Mouse (Mus musculus): ENCODE measurements around the gene Pcgf2.

Pcgf2 gene

DNA sequence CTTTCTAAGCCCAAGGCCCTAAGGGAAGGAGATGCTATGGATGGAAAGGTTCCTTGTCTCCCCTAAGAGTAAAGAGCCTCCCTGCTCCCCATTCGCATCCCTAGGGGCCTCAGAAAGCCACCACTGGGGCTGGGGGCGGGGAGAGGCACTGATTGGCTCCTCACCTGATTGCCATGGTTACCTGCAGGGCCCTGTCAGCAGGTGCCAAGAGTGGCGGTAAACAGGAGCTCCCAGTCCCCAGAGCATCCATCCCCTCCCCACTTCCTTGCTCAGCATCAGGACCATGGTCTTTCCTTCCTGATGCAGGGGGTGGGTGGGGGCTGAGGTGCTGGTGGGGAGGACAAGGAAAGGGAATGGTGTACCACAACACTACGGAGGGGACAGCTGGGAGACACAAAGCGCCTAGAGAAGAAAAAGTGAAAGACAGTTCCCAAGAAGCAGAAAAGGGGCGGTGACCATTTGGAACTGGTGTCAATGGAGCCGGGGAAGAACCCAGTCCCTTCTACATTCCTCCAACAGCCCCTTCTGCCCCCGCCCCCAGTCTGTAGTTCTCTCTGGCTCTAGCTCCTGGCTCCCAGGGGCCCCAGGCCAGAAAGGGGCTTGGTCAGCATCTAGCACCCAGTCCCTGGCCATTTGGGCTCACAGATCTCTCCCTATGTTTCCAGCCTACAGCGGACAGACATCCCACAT is 4.4 kb downstream of the Pcgf2 start:
- no peak for DNase-seq

DNA sequence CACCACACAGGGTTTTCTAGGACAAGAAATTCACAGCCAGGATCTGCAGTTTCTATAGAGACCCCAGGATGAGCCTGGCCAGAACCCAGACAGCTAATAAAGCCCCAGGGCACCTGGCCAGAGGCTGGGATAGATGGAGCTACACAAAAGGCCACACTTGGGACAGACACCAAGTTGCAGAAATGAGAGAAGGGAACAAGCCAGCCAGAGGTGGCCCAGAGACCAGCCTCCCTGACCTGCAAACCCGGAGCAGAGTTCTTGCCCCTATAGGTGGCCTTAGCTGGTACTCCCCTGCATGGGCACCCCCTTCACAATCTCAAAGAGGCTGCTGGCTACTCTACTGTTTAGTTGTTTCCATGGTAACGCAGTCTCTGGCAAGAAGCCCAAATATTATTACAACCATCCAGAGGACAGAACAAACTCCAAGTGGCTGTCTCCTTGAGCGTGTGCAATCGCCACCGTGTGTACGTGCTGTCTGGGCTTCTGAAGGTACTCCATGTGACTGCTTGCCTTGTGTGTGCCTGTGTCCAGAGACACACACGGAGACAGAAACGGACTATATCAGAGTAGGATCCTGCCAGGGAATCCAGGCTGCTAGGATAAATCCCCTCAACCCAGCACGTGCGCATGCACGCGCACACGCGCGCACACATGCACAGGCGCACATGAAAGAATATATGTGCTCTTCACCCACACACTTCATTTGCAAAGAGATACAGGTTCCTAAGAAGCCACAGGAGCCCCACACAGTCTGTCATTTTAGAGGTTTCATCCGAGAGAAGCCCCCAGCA is 5.2 kb downstream of the Pcgf2 start:
- no peak for DNase-seq

DNA sequence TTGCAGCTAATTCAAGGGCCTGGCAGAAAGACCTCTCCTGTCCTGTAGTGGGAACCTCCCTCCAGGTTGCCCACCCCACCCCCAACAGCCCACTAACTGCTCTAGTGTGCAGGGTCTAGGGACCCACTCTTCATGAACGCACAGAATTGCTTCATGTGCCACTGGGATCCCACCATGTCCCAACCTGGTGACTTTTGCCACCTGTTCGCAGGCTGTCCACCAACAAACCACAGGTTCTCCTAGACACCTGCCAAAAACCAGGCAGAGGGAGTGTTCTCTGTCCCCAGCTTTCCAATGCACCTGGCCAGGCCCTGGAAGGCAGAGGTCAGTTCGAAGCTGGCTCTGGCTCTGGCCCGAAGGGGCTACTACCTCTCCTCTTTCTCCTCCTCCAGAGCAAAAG is 5.9 kb downstream of the Pcgf2 start:
- DNase-seq = no peak

DNA sequence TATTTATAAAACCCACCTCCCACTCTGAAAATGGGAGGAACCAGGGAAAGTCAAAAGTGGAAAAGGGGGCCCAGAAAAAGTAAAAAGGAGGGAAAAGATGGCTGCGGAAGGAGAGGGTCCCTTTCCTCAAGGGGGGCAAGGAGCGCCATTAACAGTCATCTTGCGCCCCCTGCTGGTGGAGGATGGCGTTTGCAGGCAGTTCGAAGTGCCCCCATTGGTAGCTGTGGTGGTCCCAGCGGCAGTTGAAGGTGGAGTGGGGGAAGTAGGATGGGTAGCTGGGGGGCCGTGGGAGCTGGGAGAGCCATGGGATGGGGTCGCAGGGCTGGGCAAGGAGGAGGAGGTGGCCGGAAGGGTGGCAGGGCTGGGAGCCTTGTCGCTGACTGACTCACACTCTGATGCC is 10.4 kb downstream of the Pcgf2 start:
- DNase-seq = peak; percentile 44 to 59

DNA sequence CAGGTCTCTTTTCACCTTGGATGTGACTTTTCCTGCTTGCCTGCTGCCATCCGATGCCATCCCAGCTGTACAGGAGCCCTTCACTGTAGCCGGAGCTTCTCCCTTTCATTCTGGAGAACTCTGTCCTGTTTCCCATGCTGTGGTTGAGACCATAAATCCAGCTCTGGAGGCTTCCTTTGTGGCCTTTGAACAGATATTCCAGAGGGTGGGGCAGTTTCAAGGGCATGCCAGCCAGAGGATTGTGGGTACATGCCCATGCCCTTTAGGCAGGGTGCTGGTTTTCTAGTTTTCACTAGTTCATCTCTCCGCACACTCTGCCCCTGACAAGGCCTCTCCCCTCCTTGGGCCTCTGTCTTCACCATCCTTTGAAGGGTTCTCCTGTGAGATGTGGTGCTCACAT is 13.2 kb downstream of the Pcgf2 start:
- no peak for DNase-seq

DNA sequence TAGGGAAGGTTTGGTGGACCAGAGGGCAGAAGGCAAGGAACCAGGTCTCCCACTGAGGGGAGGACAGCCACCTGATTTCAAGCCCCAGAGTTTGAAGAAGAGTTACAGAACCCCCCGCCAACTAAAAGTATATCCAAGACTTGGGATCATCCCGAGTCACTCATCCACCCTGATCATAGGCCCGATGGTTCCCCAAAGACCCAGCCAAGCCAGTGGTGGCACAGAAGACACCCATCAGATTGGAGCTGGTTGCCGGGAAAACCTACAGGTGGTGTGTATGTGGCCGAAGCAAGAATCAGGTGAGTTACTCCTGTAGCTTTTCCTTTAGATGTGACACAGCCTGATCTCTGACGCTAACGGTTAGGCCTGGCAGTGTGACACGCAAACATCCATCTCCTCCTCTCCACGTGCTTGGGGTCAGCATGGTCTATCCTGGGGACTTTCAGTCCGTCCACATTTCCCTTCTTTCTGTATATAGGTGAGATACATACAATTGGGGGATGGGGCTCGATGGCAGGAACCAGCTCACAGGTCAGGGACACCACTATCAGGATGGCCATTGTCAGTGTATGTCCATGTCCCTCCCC is 13.9 kb downstream of the Pcgf2 start:
- no peak for DNase-seq

DNA sequence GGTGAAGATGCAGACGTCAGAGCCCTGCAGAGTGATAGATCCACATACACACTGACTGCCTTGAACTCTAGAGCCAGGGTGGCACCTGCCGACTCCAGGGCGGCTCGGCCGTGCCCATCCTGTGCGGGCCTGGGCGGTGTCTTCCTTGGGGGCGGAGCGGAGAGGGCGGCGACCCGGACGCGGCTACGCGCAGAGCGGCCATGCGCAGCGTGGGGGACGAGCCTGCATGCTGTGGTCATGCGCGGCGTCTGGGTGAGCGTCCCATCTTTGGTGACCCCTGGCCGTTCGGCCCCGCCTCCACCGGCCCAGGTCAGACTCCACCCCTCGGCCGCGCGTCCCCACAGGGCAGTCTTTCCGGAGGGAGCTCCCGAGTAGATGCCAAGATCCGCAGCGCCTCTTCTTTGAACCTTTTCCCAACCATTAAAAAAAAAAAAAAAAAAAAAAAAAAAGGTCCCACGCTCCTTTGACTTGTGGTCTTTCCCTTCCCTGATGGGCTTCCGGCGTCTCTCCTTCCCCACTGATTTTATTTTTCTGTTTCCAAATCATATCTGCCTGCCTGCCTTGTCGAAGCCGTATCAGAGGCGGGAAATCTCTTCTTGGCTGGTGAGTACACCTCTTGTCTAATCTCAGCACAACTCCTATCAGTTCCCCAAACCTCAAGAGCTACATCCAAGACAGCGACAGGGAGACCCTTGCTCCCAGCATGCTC is 14.5 kb downstream of the Pcgf2 start, which contains the start of gene Cisd3:
Cisd3 (plus strand) TSS at position 214 of the 709 bp plus-strand sequence.
- DNase-seq = peak; percentile 77 to 80

DNA sequence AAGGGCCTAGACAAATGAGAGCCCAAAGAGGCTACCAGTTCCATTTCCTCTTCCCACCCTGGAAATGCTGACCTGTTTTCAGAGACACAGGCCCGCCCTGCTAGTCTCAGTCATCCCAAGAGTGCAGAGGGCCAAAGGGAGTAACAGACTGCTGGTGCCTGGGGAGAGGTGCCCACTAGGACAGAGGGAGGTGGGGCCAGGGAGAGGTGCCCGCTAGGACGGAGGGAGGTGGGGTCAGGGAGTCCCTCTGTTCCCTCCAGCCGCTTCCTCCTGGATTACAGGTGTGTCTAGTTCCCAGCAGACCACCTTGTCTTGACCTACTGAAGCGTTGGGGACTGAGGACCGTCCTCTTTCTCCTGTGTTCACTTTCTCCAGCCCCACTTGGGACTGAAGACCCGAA is 15.5 kb downstream of the Pcgf2 start:
- DNase-seq = no peak

DNA sequence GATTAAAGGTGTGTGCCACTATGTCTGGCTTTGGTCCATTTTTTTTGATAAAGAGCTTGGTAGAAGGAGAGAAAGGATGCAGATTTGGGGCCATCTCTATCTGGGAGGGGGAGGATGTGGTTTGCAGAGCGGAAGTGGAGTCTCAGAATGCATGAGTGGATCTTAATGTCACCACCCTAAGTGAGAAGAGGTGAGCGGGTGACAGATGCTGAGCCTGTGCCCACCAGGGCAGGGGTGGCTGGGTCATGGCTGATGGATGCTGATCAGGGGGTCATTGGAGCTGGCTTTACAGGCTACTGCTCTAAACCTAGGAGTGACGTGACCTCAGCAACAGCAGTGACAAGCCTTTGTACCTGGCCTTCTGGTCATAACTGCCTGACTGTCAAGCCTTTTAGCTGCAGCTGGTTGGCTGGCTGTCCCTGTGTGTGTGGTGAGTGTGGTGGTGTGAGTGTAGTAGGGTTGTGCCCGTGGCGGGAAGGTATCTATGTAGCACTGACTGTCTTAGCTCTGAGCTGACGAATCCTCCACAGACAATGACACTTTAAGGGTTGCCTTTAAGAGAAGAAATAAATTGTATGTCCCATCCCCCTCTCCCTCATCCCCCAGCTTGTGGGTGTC is 16.1 kb downstream of the Pcgf2 start:
- DNase-seq = peak; percentile 30 to 64

DNA sequence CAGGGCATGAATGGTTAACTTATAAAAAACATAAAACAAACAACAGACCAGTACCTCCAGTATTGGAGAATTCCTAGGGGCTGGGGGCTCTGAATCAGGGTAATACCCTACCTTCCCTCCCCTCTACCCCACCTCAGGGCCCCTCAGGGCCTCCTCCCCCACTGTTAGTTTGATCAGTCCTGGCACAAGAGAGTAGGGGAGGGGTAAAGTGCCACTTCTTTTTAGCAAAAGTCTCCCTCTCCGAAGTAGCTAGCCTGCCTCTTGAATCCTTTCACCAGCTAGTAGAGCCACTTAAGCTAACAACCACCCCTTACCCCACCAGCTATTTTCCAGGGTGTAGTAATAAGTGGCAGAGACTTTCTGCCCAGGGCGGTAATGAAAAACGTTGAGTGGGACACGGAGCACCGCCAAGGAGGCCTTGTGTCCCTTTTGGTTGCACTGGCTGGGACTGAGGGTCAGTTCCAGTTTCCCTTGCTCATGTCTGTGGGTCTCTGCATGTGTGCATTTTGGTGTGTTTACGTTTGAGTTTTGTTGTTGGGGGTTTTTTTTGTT is 17.7 kb downstream of the Pcgf2 start:
- no peak for DNase-seq

DNA sequence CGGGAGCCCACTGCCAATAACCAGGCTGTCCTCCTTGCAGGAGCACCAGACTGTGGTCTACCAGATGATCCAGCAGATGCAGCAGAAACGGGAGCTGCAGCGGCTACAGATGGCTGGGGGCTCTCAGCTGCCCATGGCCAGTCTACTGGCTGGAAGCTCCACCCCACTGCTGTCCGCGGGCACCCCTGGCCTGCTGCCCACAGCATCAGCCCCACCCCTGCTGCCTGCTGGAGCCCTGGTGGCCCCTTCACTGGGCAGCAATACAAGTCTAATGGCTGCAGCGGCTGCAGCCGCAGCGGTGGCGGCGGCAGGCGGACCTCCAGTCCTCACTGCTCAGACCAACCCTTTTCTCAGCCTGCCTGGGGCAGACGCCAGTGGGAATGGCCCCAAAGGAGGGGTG is 19.9 kb downstream of the Pcgf2 start:
- DNase-seq = no peak

DNA sequence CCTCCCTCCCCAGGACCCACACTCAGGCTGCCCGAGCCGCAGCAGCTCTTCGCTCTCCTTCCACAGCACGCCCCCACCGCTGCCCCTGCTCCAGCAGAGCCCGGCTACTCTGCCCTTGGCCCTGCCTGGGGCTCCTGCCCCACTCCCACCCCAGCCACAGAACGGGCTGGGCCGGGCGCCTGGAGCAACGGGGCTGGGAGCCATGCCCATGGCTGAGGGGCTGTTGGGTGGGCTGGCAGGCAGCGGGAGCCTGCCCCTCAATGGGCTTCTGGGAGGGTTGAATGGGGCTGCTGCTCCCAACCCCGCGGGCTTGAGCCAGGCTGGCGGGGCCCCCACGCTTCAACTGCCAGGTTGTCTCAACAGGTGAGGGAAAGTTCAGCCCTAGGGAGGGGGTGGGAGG is 22.0 kb downstream of the Pcgf2 start:
- DNase-seq = no peak

DNA sequence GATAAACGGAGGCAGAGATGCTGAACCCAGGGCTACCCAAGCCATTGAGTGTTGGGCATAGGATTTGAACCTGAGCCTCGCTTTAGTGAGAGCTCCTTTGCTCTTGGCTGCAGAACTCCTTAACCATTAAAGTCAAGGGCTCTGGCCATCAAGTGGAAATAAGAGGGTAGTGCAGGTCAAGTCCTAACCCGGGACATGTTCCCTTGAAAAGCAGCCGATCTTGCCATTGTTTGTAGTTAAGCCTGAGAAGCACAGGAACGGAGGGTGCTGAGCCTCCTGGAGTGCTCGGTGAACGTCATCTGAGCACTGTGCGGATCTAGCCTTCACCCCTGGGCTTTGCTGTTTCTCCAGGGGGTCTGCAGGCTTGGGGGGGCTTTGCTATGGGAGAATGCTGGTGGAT is 22.5 kb downstream of the Pcgf2 start:
- DNase-seq = no peak

DNA sequence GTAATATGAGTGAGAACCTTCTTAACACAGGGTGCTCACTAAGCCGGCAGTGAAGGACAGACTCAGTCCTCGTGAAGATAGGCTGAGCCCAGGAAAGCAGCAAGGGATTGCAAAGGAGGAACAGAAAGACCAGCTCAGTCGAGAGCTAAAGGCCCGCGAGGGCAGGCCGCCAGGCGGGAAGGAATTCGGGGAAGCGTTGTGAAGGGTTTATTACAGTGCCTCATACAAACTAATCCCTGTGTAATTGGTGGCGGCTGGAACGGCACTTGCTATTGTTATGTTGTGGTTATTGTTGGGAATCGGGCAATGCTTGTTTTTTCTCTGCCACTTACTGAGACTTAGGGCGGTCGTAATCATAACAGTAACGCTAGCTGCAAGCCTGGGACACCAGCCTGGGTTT is 22.9 kb downstream of the Pcgf2 start:
- DNase-seq = no peak

DNA sequence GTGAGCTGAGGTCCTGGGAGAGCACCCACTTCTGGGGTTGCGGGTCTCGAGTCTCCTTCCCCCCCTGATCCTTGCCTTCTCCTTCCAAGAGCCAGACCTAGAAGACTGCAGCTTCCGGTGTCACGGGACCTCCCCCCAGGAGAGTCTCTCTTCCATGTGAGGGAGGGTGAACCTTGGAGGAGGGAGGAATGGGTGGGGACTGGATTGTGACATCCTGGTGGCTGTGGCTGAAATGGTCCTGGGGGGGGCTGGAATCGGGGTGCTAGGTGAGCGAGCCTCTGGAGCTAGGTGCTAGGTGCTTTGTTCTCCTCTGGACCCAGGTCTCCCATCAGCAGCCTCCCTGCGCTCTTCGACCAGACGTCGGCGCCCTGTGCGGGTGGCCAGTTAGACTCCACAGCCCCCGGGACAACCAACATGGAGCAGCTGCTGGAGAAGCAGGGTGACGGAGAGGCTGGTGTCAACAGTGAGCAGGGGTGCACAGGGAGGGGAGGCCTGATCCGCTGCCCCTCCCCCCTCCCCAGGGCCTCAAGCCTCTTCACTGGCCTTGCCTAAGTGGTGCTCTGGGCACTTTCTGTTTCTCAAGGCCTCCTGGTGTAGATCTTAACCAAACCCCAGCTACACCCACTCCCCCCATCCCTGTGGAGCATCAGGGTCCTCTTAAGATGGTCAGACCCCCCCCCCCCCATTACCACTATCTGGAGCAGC is 24.1 kb downstream of the Pcgf2 start:
- no peak for DNase-seq

DNA sequence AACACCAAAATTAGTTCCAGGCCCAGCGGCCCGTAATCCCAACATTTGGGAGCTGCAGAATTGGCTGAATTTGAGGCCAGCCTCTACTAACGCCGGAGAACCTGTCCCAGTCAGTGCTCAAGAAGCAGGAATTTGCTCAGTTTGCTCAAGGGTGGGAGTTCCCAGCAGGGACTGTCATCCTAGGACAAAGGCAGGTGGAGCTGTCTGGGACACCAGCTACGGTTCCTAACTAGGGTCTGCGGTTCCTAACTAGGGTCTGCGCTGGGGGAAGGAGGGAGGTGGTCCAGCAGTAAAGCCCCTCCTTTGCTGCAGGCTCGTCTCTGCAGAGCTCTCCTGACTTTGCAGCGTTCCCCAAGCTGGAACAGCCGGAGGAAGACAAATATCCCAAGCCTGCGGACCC is 27.1 kb downstream of the Pcgf2 start:
- no peak for DNase-seq

DNA sequence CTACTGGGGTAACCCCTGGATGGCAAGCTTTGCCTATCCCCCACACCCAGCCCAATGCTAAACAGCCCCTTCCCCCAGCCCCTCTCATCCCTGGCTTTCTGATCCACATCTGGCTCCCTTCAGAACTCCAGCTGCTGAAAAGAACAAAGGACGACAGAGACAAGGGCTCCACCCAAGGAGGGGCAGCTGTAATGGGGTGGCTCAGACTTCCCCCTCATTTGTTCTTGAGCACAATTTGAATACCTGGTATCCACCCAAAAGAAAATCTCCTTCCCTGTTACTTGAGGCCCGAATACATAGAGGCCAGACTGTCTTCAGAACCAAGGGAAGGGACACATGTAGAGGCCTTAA is 29.1 kb downstream of the Pcgf2 start:
- DNase-seq = no peak

DNA sequence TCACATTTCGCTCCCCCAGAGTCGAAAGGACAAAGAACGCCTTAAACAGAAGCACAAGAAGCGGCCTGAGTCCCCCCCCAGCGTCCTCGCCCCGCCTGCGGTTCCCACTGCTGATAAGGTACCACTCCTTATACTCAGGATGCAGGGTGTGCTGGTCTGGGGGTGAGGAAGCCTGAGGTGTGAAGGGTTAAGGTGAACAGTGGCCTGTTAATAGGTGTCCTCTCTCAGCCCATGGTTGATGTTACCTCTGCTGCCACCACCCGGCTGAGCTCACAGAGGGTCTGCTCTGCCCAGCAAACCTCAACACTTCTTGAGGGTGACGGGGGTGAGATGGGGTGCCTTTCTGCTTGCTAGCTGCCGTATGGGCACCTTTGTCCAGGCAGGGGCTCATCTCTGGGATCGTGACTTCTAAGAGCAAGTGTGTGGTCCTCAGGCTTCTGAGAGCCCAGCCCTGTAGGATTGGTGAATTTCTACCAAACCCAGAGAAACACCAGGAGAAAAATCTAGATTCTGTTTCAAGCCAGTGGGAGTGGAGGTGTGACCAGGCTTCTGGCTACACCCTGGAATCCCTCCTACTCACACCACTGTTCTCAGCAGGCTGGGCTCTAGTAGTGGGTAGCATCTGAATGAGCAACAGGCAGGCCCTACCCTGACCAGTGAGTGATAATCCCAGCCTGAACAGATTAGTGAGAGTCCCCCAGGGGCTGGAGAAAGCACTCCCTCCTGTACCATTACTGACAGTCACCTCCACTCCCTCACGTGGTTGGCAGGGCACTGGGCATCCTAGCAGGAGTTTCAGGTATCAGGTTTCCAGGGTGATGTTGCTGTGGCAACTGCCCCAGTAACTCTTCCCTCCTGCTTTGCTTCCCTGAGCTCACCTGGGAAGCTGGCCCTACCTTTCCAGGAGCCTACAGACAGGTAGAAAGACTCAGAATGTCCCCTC is 29.8 kb downstream of the Pcgf2 start:
- no peak for DNase-seq

DNA sequence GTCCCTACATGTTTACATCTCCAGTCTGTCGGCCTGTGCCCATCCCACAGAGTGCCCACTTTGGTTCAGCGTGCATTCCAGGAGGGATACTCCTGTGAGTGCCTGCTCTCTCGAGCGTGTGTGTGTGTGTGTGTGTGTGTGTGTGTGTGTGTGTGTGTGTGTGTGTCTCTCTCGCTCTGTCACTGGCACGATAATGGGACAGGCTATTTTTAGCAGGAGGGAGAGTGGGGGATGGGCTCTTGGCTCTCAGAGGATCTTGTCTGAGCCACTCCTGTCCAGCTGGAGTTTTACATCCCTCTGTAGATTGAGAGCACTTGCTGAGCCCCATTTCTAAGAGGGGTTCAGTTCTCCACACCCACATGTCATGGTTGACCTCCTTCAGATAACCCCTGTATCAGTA is 30.5 kb downstream of the Pcgf2 start:
- no peak for DNase-seq

DNA sequence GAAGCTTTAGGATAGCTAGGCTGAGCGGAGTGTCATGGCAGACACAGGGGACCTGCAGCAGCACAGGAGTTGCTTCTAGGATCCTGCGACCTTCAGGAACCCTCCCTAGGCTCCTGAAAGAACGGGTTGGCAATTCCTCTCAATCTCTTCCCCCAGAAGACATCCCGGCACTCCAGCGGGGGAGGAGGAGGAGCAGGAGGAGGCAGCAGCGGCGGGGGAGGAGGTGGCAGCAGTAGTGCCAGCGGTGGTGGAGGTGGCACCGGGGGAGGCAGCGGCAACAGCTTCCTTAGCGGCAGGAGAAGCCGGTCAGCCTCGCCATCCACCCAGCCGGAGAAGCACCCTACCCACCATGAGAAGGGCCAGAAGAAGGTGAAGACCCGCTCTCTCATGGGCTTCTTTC is 31.0 kb downstream of the Pcgf2 start:
- no peak for DNase-seq

DNA sequence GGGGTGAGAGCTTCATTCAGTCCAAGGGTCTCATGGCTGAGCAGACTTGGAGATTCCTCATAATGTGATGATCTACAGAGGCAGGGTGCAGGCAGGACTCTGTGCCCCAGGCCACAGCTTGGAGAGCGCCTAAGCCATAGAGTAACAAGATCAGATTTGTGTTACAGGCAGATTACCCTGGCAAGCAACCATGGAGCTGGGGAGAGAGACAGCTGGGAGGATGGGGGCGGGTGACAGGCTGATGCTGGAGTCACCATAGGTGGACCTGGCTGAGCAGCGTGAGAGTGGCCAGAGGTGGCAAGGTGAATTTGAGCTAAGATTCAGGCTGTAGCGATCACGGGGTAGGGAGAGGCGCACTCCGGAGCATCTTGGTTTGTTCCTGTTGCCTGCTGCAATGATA is 32.1 kb downstream of the Pcgf2 start:
- no peak for DNase-seq
